Mouse (Mus musculus) erythroblast, embryonic 14.5 days (primary cell): ENCODE measurements at regions not wholly inside any gene's neighbourhood (a gene's known extent, or its start where the extent isn't known, plus 50 kb on each side); places are given as distances from the start of the nearest gene placed in this dataset.

Source experiments
- H3K27me3 ChIP-seq: 2 replicates; pipeline ENCODE4 v1.6.1; 2012; ENCODE audit warnings: inconsistent platforms; ENCODE audit not compliant: control insufficient read depth
- H3K36me3 ChIP-seq: 2 replicates; pipeline ENCODE4 v1.6.1; 2012; ENCODE audit warnings: mild to moderate bottlenecking, inconsistent platforms; ENCODE audit not compliant: control insufficient read depth
- H3K4me1 ChIP-seq: 2 replicates; pipeline ENCODE4 v1.6.1; 2012; ENCODE audit warnings: inconsistent platforms; ENCODE audit not compliant: control insufficient read depth
- H3K4me3 ChIP-seq: replicated peaks from 2 replicates; pipeline ENCODE3; 2012; ENCODE audit warnings: moderate library complexity, mild to moderate bottlenecking, inconsistent platforms
- H3K9me3 ChIP-seq: 2 replicates; pipeline ENCODE4 v1.6.1; 2012; ENCODE audit warnings: low read length, inconsistent platforms, mixed read lengths; ENCODE audit not compliant: control insufficient read depth
- GATA1 ChIP-seq: IDR thresholded peaks from 2 replicates; pipeline ENCODE4 v1.6.1; 2012; ENCODE audit warnings: low read length, inconsistent platforms, mixed read lengths
- TAL1 ChIP-seq: IDR thresholded peaks from 3 replicates; pipeline ENCODE4 v1.6.1; 2012; ENCODE audit warnings: low read length, inconsistent platforms, mixed read lengths

DNA sequence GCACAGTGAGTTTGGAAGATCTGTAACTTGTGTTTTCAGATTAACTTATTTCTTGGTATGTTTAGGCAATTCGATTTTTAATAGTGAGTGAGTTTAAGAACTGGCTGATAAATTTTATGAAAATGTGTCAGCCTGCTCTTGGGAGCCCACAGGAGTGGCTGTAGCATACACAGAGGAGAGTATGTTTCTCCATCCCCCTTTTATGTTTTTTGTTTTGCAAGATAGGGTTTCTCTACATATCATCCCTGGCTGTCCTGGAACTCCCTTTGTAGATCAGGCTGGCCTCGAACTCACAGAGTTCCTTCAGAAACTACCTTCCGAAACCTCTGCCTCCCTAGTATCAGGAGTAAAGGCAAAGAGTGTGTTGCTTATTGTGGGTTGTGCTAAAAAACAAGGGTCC lies 124.2 kb upstream of the Cpm start:
- Histone ChIP-seq H3K27me3 (no peaks in the 10 kb centered on the region), H3K36me3 (no peaks in the 10 kb centered on the region), H3K4me1 (no peaks in the 10 kb centered on the region), H3K4me3 (no peak overlapping the region), H3K9me3 (no peaks in the 10 kb centered on the region)
- TF ChIP-seq GATA1 (no peak), TAL1 (no peak)

DNA sequence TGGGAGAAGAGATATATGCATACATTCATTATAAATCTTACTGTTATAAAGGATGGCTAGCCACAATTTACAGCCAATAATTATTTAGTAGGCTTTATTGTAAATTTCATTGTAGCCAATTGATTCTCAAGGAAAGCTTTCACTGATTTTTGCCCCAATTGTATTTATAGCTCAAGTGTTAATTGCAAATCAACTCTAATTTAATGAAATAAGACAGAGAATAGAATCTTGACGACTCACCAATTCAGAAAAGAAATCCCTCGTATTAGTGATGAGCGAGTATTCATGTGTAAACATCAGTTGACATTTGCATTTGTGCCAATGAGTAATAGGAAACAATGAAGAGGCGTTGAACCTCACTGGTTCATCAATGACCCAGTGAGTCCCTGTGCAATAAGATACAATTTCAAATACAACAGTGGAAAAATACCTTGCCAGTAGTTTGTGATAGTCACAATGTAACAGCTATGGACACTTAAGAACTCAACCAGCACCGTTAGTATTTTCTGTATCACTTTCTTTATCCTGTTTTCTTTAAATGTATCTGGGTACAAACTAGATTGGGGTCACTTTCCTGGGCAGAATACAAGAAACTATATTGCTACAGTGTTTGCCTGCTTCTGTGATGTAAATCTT lies 124.6 kb upstream of the Cpsf6 start:
- Histone ChIP-seq H3K4me1 (no peaks in the 10 kb centered on the region), H3K4me3 (no peak overlapping the region), H3K27me3 (no peaks in the 10 kb centered on the region), H3K36me3 (no peaks in the 10 kb centered on the region), H3K9me3 (no peaks in the 10 kb centered on the region)
- no peak for TF ChIP-seq TAL1
- TF ChIP-seq GATA1, result no peak

DNA sequence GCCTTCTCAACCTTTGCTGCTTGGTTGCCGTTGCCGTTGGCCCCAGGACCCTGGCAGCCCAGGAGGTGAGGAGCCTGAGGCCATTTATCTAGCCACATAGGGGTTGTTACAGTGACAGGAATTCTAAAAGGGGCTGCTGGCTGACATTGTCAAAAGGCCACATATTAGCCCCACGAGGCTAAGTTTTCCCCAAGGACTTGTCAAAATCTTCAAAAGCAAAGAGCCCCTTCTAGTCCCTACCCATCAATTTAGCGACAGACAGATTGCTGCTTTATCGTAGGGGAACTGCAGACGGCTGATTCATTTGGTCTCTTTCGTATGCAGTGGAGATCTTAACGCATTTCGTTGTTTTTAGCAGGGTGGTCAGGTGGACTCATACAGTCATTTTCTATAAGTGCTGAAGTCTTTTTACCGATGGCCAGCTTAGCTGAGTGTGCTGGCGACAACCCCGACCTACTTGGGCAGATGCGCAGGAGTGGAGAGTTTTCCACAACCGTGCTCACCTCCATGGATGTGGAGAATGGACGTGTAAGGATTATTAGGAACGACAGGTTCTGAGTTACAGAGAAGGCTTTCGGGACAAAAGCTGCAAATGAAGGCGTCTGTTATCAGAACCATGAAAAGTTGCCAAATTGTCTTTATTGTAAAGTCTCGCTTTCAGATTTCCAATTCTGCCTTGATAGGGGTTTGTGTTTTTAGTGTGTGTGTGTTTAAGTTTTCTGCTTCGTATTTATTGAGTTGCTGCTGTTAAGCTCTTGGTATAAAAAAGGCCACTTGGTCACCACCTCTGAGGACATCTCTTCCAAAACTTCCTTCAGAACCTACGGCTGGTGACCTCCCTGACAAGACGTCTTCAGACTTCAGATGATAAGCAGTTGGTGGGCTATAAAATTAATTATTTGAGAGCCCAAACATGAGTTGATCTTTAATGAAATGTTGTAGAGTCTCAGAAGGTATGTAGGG lies 123.7 kb upstream of the Cpsf6 start:
- no peak for TF ChIP-seq GATA1
- TF ChIP-seq TAL1, result no peak
- H3K4me1 ChIP-seq, result no peaks in the 10 kb centered on the region
- no peaks in the 10 kb centered on the region for H3K36me3 ChIP-seq
- no peaks in the 10 kb centered on the region for H3K9me3 ChIP-seq
- no peak overlapping the region for H3K4me3 ChIP-seq
- no peaks in the 10 kb centered on the region for H3K27me3 ChIP-seq

DNA sequence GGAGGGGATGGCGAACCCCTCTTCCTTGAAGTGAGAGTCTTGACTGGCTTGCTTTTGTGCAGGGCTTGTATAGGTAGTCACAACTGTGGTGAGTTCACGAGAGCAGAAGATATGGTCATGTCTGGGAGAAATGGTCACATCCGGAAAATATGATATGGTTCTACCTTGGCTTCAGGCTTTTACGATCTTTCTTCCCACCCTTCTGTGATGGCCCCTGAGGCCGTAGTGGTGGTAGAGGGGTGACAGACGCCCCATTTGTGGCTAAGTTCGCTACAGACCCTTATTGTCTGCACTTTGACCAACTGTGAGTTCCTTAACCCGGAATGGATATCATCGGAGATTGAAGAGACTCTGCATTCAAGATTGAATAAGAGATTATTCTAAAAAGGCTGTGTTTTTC lies 122.9 kb upstream of the Cpsf6 start:
- TF ChIP-seq TAL1, result no peak
- no peak for TF ChIP-seq GATA1
- Histone ChIP-seq H3K9me3 (no peaks in the 10 kb centered on the region), H3K4me3 (no peak overlapping the region), H3K4me1 (no peaks in the 10 kb centered on the region), H3K36me3 (no peaks in the 10 kb centered on the region), H3K27me3 (no peaks in the 10 kb centered on the region)

DNA sequence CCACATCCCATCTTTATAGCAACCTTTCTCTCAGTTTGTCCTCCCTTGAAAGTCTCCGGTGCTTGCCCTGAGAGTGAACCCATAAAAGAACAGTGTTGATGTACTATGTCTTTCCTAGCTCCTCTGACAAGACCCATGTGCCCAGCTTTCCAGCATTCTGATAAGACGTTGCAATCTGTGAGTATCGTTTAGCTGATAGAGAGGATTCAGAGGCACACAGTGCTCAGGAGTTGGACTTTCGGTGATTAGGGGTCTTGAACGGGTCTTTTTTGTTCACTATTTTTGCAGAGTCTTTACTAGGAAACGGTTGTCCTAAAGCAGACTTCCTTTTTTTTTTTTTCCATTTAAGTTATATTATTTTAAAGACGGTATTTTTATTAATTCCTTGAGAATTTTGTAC lies 122.3 kb upstream of the Cpsf6 start:
- no peaks in the 10 kb centered on the region for H3K27me3 ChIP-seq
- H3K36me3 ChIP-seq, result no peaks in the 10 kb centered on the region
- H3K4me1 ChIP-seq, result no peaks in the 10 kb centered on the region
- no peak overlapping the region for H3K4me3 ChIP-seq
- no peaks in the 10 kb centered on the region for H3K9me3 ChIP-seq
- no peak for TF ChIP-seq TAL1
- no peak for TF ChIP-seq GATA1

DNA sequence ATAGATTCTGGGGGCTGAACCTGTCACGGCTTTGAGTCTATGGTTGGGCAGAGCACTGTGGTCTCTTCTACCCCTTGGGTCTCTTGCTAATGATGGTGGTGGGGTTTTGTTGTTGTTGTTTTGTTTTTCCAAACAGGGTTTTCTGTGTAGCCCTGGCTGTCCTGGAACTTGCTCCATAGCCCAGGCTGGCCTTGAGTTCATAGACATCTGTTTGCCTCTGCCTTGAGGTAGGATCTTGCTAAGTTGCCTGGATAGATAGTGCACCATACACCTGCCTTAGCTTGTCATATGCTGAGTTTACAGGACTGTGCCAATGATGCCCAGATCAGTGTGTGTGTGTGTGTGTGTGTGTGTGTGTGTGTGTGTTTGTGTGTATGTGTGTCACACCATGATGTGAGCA lies 121.6 kb upstream of the Cpsf6 start:
- Histone ChIP-seq H3K9me3 (no peaks in the 10 kb centered on the region), H3K27me3 (no peaks in the 10 kb centered on the region), H3K4me3 (no peak overlapping the region), H3K36me3 (no peaks in the 10 kb centered on the region), H3K4me1 (no peaks in the 10 kb centered on the region)
- TF ChIP-seq TAL1 (no peak), GATA1 (no peak)

DNA sequence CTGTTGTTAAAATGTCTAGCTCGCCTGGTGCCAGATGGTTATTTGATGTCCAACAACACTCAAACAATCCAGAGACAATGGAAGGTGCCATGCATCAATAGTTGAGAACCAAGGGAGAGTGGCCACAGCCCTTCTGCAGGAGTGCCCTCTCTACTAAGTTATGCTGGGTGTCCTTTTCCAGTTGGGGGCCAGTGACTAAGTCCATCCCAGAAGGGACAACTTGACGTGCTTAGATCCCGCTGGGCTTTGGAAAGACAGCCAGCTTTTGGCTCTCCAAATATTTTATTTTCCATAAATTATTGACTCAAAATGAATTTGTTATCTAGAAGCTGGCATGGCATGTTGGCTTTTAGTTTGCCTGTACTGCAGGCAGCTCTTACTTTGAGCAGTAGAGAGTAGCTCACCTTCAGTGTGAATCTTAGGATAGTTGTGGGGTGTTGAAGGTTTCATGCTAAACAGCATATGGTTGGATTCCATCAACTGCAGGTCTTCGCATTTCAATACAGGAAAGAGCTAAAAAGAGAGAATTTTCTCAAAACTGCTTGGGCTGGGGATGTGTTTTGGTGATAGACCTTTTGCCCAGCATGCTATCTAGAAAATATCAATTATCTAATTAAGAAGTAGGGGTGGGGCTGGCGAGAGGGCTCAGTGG lies 120.8 kb upstream of the Cpsf6 start:
- H3K36me3 ChIP-seq, result no peaks in the 10 kb centered on the region
- H3K27me3 ChIP-seq, result no peaks in the 10 kb centered on the region
- H3K9me3 ChIP-seq, result no peaks in the 10 kb centered on the region
- TF ChIP-seq GATA1, result no peak
- no peak for TF ChIP-seq TAL1
- no peak overlapping the region for H3K4me3 ChIP-seq
- no peaks in the 10 kb centered on the region for H3K4me1 ChIP-seq

DNA sequence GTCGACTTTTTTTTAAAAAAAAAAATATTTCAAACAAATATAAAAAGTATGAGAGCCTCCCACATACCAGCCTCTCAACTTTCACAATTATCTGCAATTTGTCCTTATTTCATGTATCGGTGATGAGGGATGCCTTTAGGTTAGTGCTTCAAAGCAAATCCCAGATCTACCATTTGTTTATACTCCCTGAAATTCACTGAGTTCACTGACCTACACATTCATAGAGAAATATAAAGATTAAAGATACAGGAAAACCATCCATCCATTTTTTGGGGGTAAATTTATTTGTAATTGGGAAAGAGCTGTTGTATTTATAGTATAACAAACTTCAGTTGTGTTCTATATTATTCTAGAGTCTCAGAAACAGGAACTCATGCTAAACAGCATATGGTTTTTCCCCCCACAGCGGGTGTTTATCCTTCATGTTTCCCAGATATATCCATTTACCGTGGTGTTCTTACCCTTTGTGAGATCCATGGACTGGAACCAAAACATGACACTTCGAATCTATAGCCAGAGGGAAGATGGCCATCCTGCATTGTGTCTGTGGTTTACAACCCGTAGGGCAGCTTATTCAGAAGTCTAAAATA lies 120.1 kb upstream of the Cpsf6 start:
- no peak for TF ChIP-seq TAL1
- no peak for TF ChIP-seq GATA1
- Histone ChIP-seq H3K4me1 (no peaks in the 10 kb centered on the region), H3K9me3 (no peaks in the 10 kb centered on the region), H3K27me3 (no peaks in the 10 kb centered on the region), H3K4me3 (no peak overlapping the region), H3K36me3 (no peaks in the 10 kb centered on the region)

DNA sequence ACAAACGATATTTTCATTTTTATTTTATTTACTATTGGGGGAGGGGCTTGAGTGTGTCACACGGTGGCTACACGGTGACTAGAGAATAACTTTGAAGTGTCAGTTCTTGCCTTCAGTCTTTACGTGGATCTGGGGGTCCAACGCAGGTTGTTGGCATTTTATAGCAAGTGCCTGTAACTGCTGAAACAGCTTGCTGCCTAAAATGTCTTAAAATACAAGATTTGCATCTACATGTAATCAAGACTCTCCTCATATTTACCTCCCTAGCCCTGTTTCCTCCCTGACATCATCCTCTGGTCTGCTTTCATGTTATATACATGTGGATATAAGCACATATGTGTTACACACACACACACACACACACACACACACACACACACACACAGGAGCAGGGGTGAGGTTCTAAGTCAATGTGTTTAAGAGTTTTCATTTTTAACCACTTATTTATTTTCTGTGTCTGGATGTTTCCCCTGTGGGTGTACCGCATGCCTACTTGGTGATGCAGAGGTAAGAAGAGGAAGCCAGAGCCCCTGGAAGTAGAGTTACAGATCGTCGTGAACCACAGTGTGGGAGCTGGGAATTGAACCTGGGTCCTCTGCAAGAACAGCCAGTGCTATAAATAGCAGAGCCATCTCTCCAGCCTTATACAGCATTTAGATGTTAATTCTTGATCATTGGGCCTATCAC lies 119.5 kb upstream of the Cpsf6 start:
- TF ChIP-seq GATA1, result no peak
- TF ChIP-seq TAL1, result no peak
- Histone ChIP-seq H3K27me3 (no peaks in the 10 kb centered on the region), H3K4me1 (no peaks in the 10 kb centered on the region), H3K36me3 (no peaks in the 10 kb centered on the region), H3K4me3 (no peak overlapping the region), H3K9me3 (no peaks in the 10 kb centered on the region)
